Mouse (Mus musculus) urinary bladder, postnatal 10 days (tissue): Measurements from ENCODE around the gene Gm28845.

ENCODE experiments used
- DNase-seq: peaks from one replicate; pipeline ENCODE4 v3.0.0; 2022; ENCODE audit warnings: low spot score

Gm28845 gene

GRCm38 (mm10) chr1:65119438-65119837 is at the start of gene Gm28845:
Gene Gm28845, minus strand, starts transcription at chr1:65119558.
- DNase-seq = no peak

- no peak for DNase-seq
Measured at GRCm38 (mm10) chr1:65167496-65167895, 48.1 kb upstream of the Gm28845 start.

DNA sequence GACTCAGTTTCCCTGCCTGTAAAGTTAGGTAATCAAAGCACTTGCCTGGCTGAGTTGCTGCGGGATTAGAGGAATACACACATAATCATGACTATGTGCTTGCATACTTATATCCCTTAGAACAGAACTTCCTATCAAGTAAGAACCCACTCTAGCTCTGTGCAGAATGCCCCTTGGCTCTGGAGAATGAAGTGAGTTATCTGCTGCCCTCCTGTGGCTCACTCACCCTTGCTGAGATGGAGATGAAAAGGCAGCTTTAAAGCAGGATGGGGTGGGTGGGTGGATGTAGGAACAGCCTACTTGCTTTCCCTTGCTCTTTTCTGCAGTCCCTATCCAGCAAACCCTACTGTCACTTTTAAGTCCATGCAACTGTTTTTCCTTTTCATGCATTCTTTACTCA is 42.9 kb upstream of the Gm28845 start:
- no peak for DNase-seq

GRCm38 (mm10) chr1:65156111-65156510 is 36.8 kb upstream of the Gm28845 start:
- DNase-seq = no peak

DNA sequence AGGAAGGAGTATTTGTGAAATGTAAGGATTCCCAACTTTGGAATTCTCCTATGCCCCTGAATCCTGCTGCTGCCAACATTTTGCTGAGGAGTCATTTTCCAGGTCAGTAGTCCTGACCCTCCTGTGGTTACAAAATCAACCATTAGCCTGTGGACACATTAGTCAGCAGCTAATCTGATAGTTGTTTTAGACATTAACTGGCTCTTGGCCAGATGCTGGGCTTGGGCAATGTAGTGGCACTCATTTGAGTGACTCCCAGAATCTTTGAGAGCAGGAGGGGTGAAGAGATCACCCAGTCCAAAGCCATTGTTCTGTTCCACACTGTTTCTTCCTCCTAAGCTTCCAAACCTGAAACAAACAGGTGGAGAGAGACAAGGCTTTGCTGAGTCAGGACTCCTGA is 35.5 kb upstream of the Gm28845 start:
- DNase-seq = no peak

DNA sequence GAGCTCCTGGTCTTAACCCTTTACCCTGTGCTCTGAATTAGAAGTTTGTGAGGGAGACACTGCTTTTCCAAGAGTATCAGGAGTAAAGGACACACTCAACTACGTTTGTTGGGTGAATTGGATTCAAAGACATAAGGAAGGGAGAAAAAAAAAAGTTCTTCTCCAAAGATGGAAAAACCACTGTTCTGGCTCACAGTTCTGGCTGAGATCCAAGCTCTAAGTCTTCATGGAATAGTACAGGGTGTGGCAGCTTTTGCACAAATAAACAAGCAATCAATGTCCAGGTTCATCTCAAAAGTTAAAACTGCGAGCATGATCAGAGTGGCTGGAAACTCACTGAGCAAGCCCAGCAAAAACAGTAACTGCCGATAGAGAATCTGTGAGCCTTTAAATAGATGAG is 28.6 kb upstream of the Gm28845 start:
- DNase-seq = no peak

DNA sequence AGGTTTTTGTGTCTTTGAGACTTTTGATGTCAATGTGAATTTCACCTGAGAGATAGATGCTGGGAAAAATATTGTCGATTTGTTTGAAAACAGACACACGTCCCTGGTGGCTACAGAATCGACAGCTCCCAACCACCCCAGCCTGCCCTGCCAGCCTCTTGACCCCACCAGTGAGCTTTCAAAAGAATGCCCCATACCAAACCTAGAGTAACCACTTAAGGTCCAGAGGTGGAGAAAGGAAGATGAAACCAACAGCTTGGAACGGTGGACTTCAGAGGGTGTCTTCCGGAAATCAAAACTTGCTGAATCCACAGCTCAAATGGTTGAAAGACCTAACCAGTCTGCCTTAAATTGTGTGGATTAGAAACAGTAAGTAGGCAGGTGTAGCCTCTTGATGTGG is 28.0 kb upstream of the Gm28845 start:
- DNase-seq = no peak

DNA sequence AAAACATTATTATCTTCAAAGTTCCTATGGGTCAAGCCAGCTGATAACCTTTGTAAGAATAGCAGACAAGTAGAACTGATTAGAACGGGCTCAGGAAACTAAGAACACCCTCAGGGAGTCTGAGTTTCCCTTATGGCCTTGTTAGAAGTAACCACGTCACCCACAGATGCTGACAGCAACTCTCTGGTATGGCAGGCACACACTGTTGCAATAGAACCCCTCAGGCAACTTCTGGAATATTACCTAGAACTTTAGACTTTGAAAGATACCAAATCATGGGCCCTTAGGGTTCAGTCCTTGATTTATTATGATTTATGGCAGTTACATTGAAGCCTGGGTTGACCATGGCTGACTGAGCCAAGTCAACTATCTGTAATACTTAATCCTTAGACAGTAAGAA is 27.2 kb upstream of the Gm28845 start:
- DNase-seq = no peak

DNA sequence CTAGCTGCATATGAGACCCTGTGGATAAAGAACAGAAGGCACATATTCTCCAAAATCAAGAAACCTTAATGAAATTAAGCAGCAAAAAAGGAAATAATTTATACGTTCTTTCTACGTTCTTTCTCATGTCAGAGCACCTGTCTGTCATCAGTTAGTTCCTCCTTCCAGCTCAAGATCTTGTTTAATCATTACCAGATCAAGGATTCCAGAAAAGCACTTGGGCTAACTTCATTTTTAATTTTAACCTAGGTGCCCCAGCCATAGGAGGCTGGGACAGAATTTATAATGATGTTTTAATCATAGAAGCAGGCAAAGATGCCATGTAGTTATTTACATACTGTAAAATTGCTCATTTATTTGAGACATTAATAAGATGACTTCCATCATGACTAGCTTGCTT is 25.4 kb upstream of the Gm28845 start:
- DNase-seq = no peak

DNA sequence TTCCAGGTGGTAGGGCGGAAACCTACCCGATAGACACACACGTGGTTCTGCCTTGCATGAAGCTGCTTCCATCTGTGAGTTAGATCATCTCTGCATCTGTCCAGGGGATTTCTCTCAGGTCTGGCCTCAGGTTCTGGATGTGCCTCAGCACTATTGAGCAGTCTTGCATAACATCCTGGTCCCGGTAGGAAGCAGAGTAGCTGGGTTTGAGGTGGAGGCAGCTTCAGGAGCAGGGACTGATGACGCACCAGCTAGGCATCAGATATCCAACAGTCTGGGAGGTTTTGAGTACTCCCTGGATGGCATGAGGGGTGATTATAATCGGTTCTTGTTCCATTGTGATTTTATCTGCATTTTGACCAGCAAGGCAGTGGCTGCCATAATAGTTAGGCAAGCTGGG is 18.2 kb upstream of the Gm28845 start:
- no peak for DNase-seq

DNA sequence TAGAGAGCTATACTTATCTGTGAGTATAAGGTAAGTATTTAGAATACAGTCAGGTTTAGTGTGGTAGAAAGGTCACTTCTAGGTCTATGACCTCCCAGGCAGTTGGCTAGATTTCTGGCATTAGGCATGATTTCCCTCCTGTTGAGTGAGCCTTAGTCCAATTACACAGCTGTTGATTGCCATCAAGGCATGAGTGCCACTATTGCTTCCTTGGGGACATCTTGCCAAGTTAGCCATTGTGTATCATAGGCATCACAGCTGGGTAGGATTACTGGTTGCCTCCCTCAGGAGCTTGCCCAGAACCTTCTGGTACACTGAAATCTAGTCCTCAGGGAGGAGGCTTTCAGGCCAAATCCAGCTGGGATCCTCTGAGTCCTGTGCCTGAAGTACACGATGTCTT is 13.5 kb upstream of the Gm28845 start:
- DNase-seq = no peak

DNA sequence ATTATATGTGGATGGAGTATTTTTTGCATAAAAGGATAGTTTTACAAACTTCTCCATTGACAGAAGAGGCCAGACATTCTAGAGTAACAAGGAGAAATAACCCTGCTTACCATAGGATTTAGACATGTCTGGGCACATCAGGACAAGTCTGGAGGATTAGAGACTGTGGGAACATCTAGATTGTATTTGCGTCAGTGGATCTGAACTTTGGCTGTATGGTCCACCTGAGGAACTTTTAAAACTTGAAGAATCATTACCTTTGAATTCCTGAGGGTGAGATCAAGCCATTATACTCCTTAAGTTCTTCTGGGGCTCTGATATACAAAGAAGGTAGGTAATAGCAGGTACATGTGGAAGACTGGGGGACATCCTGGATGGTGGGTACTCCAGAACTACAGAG is 12.3 kb upstream of the Gm28845 start:
- DNase-seq = no peak

GRCm38 (mm10) chr1:65130226-65130625 is 10.9 kb upstream of the Gm28845 start:
- no peak for DNase-seq

DNA sequence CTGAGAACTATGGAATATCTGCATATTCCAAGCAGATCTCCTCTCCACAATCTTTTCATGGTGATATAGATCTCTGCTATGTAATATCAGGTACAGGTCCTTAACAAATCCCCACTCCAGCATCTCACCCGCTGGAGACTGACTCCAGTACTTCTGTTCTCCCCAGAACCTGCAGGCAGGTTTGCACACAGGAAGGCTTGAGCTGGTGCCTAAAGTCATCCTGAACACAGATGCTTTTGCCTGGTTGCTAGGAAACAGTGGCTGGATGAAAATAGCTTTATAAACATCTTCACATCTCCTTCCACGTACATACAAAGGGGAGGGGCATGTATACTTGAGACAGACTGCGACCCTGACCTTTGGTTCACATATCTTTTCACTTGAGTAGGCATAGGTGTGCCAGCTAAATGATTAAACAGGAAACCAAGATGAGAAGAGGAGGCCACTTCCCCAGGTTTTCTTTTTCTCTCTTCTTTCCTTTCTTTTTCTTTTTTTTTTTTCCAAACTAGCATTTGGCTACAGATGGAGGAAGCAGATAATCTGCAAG is 10.3 kb upstream of the Gm28845 start:
- DNase-seq = no peak

DNA sequence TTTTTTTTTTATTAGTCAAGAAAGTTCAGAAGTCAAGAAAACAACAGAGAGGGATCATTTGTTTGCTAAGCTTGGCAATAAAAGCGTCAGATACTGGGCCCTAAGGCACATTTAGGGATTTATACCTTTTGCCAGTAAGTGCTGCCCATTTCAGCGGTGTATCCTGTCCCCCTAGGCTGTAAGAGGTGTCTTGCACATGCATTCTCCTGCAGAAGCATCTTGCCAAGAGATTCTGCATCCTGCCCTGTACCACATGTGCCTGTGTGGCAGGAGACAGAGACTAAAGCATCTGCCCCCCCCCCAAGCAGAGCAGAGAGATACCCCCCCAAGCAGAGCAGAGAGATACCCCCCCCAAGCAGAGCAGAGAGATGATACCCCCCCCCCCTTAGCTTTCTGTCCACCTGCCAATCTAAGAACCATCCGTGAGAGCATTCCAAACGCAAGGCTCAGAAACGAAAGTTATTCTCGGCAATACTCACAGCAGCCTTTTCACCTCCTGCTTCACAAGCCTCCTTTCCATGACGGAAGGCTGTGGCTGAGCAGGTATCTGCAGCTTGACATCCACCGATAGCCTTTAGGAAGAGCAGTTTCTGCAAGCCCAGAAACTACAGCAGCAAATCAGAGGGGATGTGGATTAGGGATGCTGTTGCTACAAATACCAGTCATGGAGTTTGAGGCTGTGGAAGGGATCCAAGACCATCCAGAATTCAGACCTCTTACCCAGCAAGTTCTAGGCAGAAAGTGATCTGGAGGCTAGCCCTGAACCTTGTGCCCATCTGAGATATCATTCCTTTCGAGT is 3.4 kb upstream of the Gm28845 start, which contains the start of gene D630023F18Rik:
TSS of gene D630023F18Rik (minus strand) at position 641 of the 799 bp plus-strand sequence.
- no peak for DNase-seq

- DNase-seq = no peak
Measured at GRCm38 (mm10) chr1:65118150-65118913, 1.0 kb downstream of the Gm28845 start.

DNA sequence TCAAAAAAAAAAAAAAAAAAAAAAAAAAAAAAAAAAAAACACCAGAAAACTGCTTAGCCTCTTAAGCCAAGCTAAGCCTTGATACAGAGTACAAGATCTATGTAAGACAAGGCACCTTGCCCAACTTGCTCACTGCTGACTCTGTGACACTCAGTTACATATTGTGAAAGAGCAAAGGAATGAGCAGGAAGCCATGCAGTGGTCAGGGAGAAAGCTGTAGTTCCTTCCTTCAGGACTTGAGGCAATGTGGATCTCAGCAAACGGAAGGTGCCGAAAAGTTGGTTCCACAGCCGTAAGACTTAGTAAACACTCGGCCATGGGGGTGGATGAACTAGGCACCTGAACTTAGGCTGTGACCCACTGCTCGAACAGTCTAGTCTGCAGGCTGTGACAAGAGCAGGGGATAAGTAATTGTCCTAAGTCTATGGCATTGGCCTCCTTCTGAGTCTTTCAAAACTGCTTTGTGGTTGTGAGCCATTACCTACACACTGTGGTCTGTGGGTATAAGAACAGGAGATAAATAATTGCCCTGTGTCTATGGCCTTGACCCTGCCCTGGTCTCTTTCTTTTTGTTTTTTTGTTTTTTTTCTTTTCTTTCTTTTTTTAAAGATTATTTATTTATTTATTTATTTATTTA is 5.7 kb downstream of the Gm28845 start:
- DNase-seq = no peak

DNA sequence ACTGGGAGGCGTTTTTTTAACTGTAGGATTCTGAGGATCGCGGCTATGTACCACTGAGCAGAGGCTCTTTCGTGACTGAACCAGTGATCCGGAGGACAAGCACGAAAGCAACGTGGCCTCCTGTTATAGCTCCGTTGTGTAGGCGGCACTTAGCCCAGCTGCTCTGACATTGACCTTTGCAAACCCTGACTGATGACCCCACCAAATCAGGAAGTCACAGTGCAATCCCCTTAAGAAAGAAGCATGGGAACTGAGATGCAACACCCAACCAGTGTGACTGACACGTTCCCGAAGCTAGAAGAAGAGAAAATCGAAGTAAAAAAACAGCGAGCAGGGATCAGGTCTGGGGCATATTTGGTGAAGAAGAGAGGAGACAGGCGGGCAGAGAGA is 6.6 kb downstream of the Gm28845 start:
- no peak for DNase-seq

DNA sequence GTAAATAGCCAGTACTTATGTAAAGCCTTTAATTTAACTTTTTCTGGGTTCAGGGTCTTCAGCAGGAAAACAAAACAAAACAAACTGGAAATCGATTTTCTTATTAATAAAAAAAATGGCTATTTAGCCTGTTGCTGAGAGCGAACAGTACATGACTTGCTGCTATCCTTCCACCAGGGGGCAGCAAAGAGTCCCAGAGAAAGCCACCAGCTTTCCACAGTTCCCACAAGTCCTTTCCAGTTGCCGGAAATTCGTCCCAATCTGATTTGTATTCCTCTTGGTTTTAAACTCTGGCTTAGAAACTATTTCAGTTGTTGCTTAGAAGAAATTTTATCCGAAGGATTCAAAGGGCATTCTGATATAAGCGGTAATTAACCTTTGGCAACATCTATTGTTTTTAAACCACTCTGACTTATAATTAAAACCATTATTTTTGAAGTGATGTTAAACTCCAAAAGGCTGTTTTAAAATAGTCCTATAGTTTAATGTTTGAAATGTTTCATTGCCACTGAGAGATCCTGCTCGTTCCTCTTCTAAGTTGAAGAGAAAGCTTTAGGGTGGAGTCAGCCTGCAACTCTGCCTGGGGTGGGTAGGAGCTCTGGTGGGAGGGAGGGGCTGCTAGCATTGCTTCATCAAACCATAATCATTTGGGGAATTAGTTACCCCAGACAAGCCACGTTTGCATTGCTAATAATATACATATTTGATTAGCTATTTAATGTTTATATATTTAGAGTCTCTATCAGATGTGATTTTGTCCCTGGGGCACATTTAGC is 7.1 kb downstream of the Gm28845 start:
- peak; percentile 36 for DNase-seq

DNA sequence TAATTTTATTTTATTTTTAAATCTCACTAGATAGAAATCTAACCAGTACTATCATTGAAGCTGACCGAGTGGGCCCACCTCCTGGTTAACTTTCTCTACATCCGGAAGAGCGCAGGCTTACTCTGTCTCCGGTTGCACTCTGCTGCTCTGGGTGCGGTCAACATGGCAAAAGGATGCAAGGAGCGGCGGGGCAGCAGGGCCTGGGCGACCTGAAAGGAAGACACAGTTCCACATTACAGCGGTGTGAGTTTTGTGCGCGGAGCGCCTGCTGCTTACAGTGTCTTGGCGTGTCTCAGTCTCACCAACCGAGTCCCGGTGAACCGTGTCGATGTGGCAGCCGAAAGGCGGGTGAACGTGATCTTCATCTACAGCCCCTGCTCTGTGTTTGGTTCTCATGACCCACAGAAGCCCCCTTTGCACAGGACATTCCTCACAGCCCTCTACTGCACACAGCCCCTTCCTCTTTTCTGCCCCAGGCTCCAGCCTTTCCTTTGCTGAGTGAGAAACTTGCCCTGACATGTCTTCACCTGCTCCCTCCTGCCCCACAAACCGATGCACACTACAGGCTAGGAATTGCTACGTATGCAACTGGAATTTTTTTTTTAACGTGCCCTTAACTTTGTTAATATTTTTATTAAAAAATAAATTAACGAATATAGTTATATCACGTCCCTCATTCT is 9.5 kb downstream of the Gm28845 start:
- no peak for DNase-seq

DNA sequence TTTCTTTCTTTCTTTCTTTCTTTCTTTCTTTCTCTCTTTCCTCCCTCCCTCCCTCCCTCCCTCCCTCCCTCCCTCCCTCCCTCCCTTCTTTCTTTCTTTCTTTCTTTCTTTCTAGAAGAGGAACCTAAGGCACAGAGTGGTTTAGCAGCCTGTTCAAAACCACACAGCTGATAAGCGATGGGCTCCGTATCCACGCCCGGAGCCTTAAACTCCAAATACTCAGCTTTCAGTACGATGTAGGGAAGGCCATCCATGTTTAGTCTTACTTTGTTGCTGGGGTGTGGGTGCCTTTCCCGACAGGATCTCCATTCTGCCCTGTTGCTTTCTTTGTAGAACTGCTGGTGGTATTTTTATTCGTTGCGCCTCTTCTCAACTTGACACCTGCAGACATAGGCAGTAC is 10.2 kb downstream of the Gm28845 start:
- no peak for DNase-seq
